Comparison of ENCODE assay signal across 17 mouse cellular contexts in genomic region chr4:53782216-53783070, GRCm38 (mm10). TPM values are rescaled to one million over a fixed set of nuclear protein-coding genes. Genes with fewer than 3 reads are reported as not detected.
DNase-seq lines count a peak whose midpoint lies in the region; ATAC-seq lines count a peak whose summit lies in the region.
"Had no signal": no experiment of that assay in that cellular context is flagged by ENCODE, and none has a peak within 500 bp of the region (broad histone marks: within the 10 kb centered on the region; RNA-seq: fewer than 3 reads in every experiment).

No protein-coding gene starts in this region.

- H3K4me2 ChIP-seq in forebrain, embryonic 14.5 days (ENCODE audit: low read length) = no peak overlapping the region
- H3K4me2 ChIP-seq: heart, embryonic 13.5 days; liver, embryonic 13.5 days; neural tube, embryonic 12.5 days had no signal

- H3K9me3 ChIP-seq in forebrain, embryonic 10.5 days = no peaks in the 10 kb centered on the region
- no peaks in the 10 kb centered on the region for H3K9me3 ChIP-seq in forebrain, embryonic 14.5 days (replicated peaks; ENCODE audit: control insufficient read depth, low read length)
- H3K9me3 ChIP-seq: heart, embryonic 13.5 days; liver, embryonic 13.5 days; megakaryocyte, embryonic 14.5 days; neural tube, embryonic 12.5 days had no signal

- peak overlapping the region; percentile 30; the same call in 1 of the 2 replicates for H3K27ac ChIP-seq in forebrain, embryonic 10.5 days
- H3K27ac ChIP-seq in forebrain, embryonic 14.5 days (ENCODE audit: low read depth, low read length) = no peak overlapping the region
- H3K27ac ChIP-seq: heart, embryonic 13.5 days; liver, embryonic 13.5 days; neural tube, embryonic 12.5 days had no signal

- ATAC-seq in forebrain, embryonic 14.5 days = no peak

- 3% methylated on average over 14 of the region's 14 CpGs for WGBS in forebrain, embryonic 10.5 days
- 6% methylated on average over 14 of the region's 14 CpGs for WGBS in forebrain, embryonic 14.5 days

- peak; percentile 54 for DNase-seq in forebrain, embryonic 10.5 days (ENCODE audit: extremely low spot score, low spot score)
- DNase-seq in forebrain, embryonic 14.5 days (ENCODE audit: low spot score) = no peak
- DNase-seq in retina, postnatal 1 day = peak; percentile 73
- no peak for DNase-seq in retina, embryonic 14.5 days (ENCODE audit: low spot score)
- peak; percentile 57 for DNase-seq in induced T-regulatory cell, adult 2 months (ENCODE audit: low read depth)
- DNase-seq in gastrocnemius, postnatal 25 days = no peak
- no peak for DNase-seq in adrenal gland, postnatal 36 days
- DNase-seq in layer of hippocampus, adult 9-10 months (ENCODE audit: low spot score) = no peak
- DNase-seq: adrenal gland, adult 2 months; cerebellum, postnatal 36 days; gastrocnemius, postnatal 10 days; left cerebral cortex, postnatal 4 days; liver, embryonic 13.5 days; thymus, adult 18-20 months had no signal

- peaks cover 3% of the 10 kb centered on the region for H3K36me3 ChIP-seq in forebrain, embryonic 10.5 days (replicated peaks)
- no peaks in the 10 kb centered on the region for H3K36me3 ChIP-seq in forebrain, embryonic 14.5 days (ENCODE audit: control insufficient read depth, insufficient read depth, low read length)
- H3K36me3 ChIP-seq: heart, embryonic 13.5 days; liver, embryonic 13.5 days; neural tube, embryonic 12.5 days had no signal

- H3K4me3 ChIP-seq in forebrain, embryonic 10.5 days = peak overlapping the region; percentile 12; the same call in 1 of the 2 replicates
- H3K4me3 ChIP-seq in forebrain, embryonic 14.5 days (ENCODE audit: low read depth, low read length) = no peak overlapping the region
- H3K4me3 ChIP-seq: heart, embryonic 13.5 days; liver, embryonic 13.5 days; megakaryocyte, embryonic 14.5 days; neural tube, embryonic 12.5 days had no signal

- no peak overlapping the region for H3K9ac ChIP-seq in forebrain, embryonic 14.5 days (ENCODE audit: low read length)
- H3K9ac ChIP-seq: heart, embryonic 13.5 days; liver, embryonic 13.5 days; neural tube, embryonic 12.5 days had no signal

- peaks cover 84% of the 10 kb centered on the region for H3K27me3 ChIP-seq in forebrain, embryonic 10.5 days (ENCODE audit: poor library complexity, severe bottlenecking)
- H3K27me3 ChIP-seq in forebrain, embryonic 14.5 days (replicated peaks; ENCODE audit: control insufficient read depth, insufficient read depth, low read length) = peaks cover 14% of the 10 kb centered on the region

- H3K4me1 ChIP-seq in forebrain, embryonic 10.5 days = peaks cover 59% of the 10 kb centered on the region
- H3K4me1 ChIP-seq in forebrain, embryonic 14.5 days (ENCODE audit: control insufficient read depth, insufficient read depth, low read length) = peaks cover 7% of the 10 kb centered on the region; the same call in 1 of the 2 replicates
- H3K4me1 ChIP-seq: liver, embryonic 13.5 days had no signal

RNA-seq across cellular contexts. Expression of gene Tal2, which starts 2.9 kb away (rescaled TPM):
- polyA plus RNA-seq in forebrain, embryonic 10.5 days (2016; fragmentation: Nextera tagmentation; extraction: Ambion mirVana) = 2.2 and 2.8 TPM in 2 replicates
- polyA plus RNA-seq in forebrain, embryonic 14.5 days (2014; fragmentation: Nextera tagmentation; extraction: Ambion mirVana) = 0.19 and 0.28 TPM in 2 replicates
- under 1 TPM; 0.56 to 0.72 TPM for total RNA-seq in gastrocnemius, postnatal 25 days (2021)
- total RNA-seq in adrenal gland, postnatal 36 days (2021) = not detected
- total RNA-seq: adrenal gland, adult 2 months had no signal
- polyA plus RNA-seq: adrenal gland, adult 2 months; heart, embryonic 13.5 days; liver, embryonic 13.5 days had no signal

RNA-seq across cellular contexts. Expression of gene Tmem38b, which starts 43.4 kb away (rescaled TPM):
- 5.9 and 6.2 TPM in 2 replicates for polyA plus RNA-seq in forebrain, embryonic 10.5 days (2016; fragmentation: Nextera tagmentation; extraction: Ambion mirVana)
- polyA plus RNA-seq in forebrain, embryonic 14.5 days (2014; fragmentation: Nextera tagmentation; extraction: Ambion mirVana) = 6.9 and 7.0 TPM in 2 replicates
- 10 to 100 TPM; 35.2 to 49.8 TPM for total RNA-seq in gastrocnemius, postnatal 25 days (2021)
- total RNA-seq in adrenal gland, postnatal 36 days (2021) = 10 to 100 TPM; 17.7 to 33.5 TPM

Comparison
In these comparisons a context has a peak if more than half of its experiments do, and no peak if none do; other contexts are left out.
1. DNase-seq: peak in forebrain, embryonic 10.5 days (single experiment), retina, postnatal 1 day (single experiment) and induced T-regulatory cell, adult 2 months (single experiment); none in forebrain, embryonic 14.5 days (single experiment), retina, embryonic 14.5 days (single experiment), gastrocnemius, postnatal 25 days (single experiment), adrenal gland, postnatal 36 days (0 of 2) and layer of hippocampus, adult 9-10 months (single experiment).